Mouse (Mus musculus) hindbrain, embryonic 13.5 days (tissue): ENCODE data around the gene Cd4. TPM values are rescaled to one million over a fixed set of nuclear protein-coding genes. Genes with fewer than 3 reads are reported as not detected.

Experiments used
- ATAC-seq: fragments of 200-750 bp; cut with Nextera tagmentation; 2 replicates; pipeline ENCODE4 v1.8.0; 2017; ENCODE audit warnings: moderate TSS enrichment; ENCODE audit not compliant: low FRiP score
- H3K27ac ChIP-seq: fragments of 300-500 bp; sonication (generic); 2 replicates; pipeline ENCODE4 v1.5.1; 2015; ENCODE audit warnings: inconsistent platforms, mild to moderate bottlenecking, moderate library complexity
- H3K27me3 ChIP-seq: fragments of 300-500 bp; sonication (generic); 2 replicates; pipeline ENCODE4 v1.6.1; 2015; ENCODE audit warnings: mild to moderate bottlenecking, inconsistent platforms
- H3K36me3 ChIP-seq: fragments of 300-500 bp; sonication (generic); 2 replicates; pipeline ENCODE4 v1.6.1; 2015; ENCODE audit warnings: mild to moderate bottlenecking, inconsistent platforms
- H3K4me1 ChIP-seq: fragments of 300-500 bp; sonication (generic); replicated peaks from 2 replicates; pipeline ENCODE4 v1.6.1; 2015; ENCODE audit warnings: inconsistent platforms
- H3K4me2 ChIP-seq: fragments of 300-500 bp; sonication (generic); 2 replicates; pipeline ENCODE4 v1.6.1; 2015; ENCODE audit warnings: inconsistent platforms, mild to moderate bottlenecking, moderate library complexity
- H3K4me3 ChIP-seq: fragments of 300-500 bp; sonication (generic); 2 replicates; pipeline ENCODE4 v1.5.1; 2015; ENCODE audit warnings: mild to moderate bottlenecking, inconsistent platforms
- H3K9ac ChIP-seq: fragments of 300-500 bp; sonication (generic); 2 replicates; pipeline ENCODE4 v1.6.1; 2015; ENCODE audit warnings: mild to moderate bottlenecking, inconsistent platforms
- H3K9me3 ChIP-seq: fragments of 300-500 bp; sonication (generic); 2 replicates; pipeline ENCODE4 v1.6.1; 2016; ENCODE audit warnings: inconsistent platforms
- WGBS: fragments of 180-500 bp; shearing (Covaris S2); methylation state at CpG from one replicate; pipeline ENCODE4 v1.1.7; 2015; 5-methylcytosine and 5-hydroxymethylcytosine counted together
- polyA plus RNA-seq: library from polyadenylated mRNA; unstranded; fragments of >200 nt; fragmentation: Nextera tagmentation; extraction: Ambion mirVana; gene quantifications from 2 replicates; pipeline ENCODE4 v1.2.1, GENCODE M21; 2015

Gene Cd4
- polyA plus RNA-seq, 1 experiment from 2014 or later: 0.19 TPM

DNA sequence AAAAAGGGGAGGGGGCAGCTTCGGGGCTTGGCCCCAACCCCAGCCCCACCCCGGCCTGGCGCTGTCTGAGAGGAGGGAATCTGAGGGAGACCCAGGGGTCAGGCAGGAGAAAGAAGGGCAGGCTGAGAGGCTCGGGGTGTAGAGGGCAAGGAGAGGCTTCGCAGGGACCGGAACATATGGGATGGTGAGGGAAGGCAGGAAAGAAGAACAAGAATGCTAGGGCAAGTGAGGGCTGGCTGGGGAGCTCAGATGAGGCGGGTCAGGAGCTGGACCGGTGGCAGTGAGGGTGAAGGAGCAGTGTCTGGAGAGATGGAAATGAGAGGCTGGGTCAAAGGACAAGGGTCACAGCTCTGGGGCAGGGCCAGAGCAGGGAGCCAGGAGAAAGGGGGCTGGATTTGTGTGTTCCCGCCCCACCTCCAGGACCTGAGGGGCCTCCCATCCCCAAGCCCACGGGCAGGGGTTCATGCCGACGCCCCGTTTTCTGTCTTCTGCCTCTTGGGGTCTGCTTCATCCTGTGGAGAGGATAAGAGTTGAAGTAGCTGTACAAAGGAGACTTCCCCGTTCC is 25.8 kb upstream of the Cd4 start:
- peaks cover 9% of the 10 kb centered on the region; the same call in 1 of the 2 replicates for H3K27me3 ChIP-seq
- ATAC-seq: no peak
- H3K4me1 ChIP-seq: peaks cover 68% of the 10 kb centered on the region
- peak overlapping the region; percentile 100 for H3K4me2 ChIP-seq
- peaks cover 27% of the 10 kb centered on the region for H3K36me3 ChIP-seq
- H3K9ac ChIP-seq: peak overlapping the region; percentile 100
- no peak overlapping the region; the same call in 1 of the 2 replicates for H3K4me3 ChIP-seq
- WGBS: 49% methylated on average over 14 of the region's 14 CpGs
- H3K27ac ChIP-seq: peak overlapping the region; percentile 100
- H3K9me3 ChIP-seq: no peaks in the 10 kb centered on the region

DNA sequence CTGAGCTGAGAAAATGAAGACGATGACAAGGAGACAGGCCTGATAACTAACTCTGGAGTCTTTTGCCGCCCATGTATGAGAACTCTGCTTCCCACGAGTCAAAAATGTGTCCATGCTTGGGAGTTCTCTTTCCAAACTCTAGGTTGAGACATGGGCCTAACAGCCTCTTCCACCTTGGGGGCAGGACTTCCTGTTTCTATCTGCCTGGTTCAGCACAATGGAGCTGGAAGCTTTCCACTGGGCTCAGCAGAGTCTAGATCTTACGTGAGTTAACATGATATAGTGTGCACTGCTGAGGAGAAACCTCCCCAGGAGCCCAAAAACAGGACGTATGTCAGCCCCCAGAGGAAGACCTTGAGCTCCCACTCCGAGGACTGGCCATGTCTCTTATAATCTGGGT is 25.2 kb upstream of the Cd4 start:
- WGBS: 72% methylated on average over 6 of the region's 6 CpGs
- H3K27ac ChIP-seq: peak overlapping the region; percentile 100
- H3K27me3 ChIP-seq: peaks cover 11% of the 10 kb centered on the region; the same call in 1 of the 2 replicates
- H3K4me3 ChIP-seq: no peak overlapping the region
- peaks cover 29% of the 10 kb centered on the region for H3K36me3 ChIP-seq
- H3K9me3 ChIP-seq: no peaks in the 10 kb centered on the region
- H3K4me2 ChIP-seq: 0 out of 2 replicates have a peak overlapping the region, but pooled peaks have one; percentile 100
- H3K9ac ChIP-seq: peak overlapping the region; percentile 100; the same call in 1 of the 2 replicates
- peaks cover 62% of the 10 kb centered on the region for H3K4me1 ChIP-seq
- no peak for ATAC-seq

- H3K4me1 ChIP-seq: peaks cover 61% of the 10 kb centered on the region
- 0 out of 2 replicates have a peak within 1 kb of the TSS, but pooled peaks have one; percentile 61 for H3K9ac ChIP-seq
- H3K4me3 ChIP-seq: no peak within 1 kb of the TSS
- H3K36me3 ChIP-seq: peaks cover 33% of the 10 kb centered on the region
- 22% methylated on average over 13 of the region's 13 CpGs for WGBS
- peaks cover 11% of the 10 kb centered on the region; the same call in 1 of the 2 replicates for H3K27me3 ChIP-seq
- no peaks in the 10 kb centered on the region for H3K9me3 ChIP-seq
- H3K27ac ChIP-seq: peak within 1 kb of the TSS; percentile 100
- no peak for ATAC-seq
- 0 out of 2 replicates have a peak within 1 kb of the TSS, but pooled peaks have one; percentile 2 for H3K4me2 ChIP-seq
These were observed 23.7 kb upstream of the Cd4 start, which contains the start of gene Lag3 for GRCm38 (mm10) chr6:124911533-124912218. Gene Lag3, minus strand, starts transcription at chr6:124911705.

DNA sequence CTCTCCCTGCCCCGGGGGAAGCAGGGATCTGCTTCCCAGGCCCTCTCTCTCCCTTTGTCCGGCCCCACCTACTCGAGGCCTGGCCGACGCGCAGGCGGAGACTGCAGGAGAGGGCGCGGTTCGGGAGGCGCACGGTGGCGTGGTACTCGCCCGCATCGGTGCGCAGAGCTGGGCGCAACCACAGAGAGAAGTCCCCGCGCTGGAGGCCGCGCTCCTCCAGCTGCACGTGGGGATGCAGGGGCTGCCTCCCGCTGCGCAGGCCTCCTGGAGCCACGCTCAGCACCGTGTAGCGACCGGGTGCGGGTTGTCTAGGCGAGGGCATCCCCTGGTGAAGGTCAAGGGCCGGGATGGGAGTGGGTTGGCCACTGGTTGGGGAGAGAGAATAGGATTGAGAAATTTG is 22.0 kb upstream of the Cd4 start:
- 3% methylated on average over 32 of the region's 32 CpGs for WGBS
- peaks cover 55% of the 10 kb centered on the region for H3K4me1 ChIP-seq
- no peaks in the 10 kb centered on the region for H3K9me3 ChIP-seq
- H3K4me2 ChIP-seq: peak overlapping the region; percentile 39
- peak overlapping the region; percentile 61 for H3K9ac ChIP-seq
- peaks cover 33% of the 10 kb centered on the region for H3K36me3 ChIP-seq
- 0 out of 2 replicates have a peak, but pooled peaks have one; percentile 14 for ATAC-seq
- peaks cover 11% of the 10 kb centered on the region; the same call in 1 of the 2 replicates for H3K27me3 ChIP-seq
- H3K4me3 ChIP-seq: peak overlapping the region; percentile 11; the same call in 1 of the 2 replicates
- H3K27ac ChIP-seq: 0 out of 2 replicates have a peak overlapping the region, but pooled peaks have one; percentile 6

DNA sequence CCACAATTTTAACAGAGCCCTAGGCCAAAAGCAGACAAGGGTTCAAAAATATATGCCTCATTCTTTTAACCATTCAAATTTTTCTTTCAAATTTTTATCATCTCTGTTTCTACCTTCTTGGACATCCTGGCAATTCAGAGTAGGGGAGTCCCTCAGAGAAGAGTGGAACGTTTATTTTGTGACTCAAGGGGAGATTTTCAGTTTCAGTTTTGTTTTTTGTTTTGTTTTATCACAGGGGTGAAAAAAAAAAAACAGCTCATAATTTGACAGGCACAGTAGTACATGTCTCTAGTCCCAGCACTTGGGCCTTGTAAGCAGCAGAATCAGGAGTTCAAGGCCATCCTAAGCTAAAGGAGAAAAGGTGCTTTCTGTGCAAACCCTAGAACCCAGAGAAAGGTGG is 19.7 kb upstream of the Cd4 start:
- Histone ChIP-seq H3K36me3 (peaks cover 10% of the 10 kb centered on the region), H3K27me3 (peaks cover 11% of the 10 kb centered on the region; the same call in 1 of the 2 replicates), H3K9ac (no peak overlapping the region), H3K9me3 (no peaks in the 10 kb centered on the region), H3K4me3 (no peak overlapping the region), H3K27ac (no peak overlapping the region), H3K4me2 (no peak overlapping the region), H3K4me1 (peaks cover 47% of the 10 kb centered on the region)
- ATAC-seq: no peak
- 95% methylated on average over 1 of the region's 1 CpGs for WGBS

GRCm38 (mm10) chr6:124904991-124905860 is 17.2 kb upstream of the Cd4 start:
- H3K4me1 ChIP-seq: peaks cover 43% of the 10 kb centered on the region
- peaks cover 5% of the 10 kb centered on the region; the same call in 1 of the 2 replicates for H3K36me3 ChIP-seq
- peak overlapping the region; percentile 99 for H3K27ac ChIP-seq
- H3K27me3 ChIP-seq: peaks cover 11% of the 10 kb centered on the region; the same call in 1 of the 2 replicates
- peak overlapping the region; percentile 76 for H3K9ac ChIP-seq
- H3K9me3 ChIP-seq: no peaks in the 10 kb centered on the region
- 31% methylated on average over 16 of the region's 16 CpGs for WGBS
- ATAC-seq: no peak
- H3K4me3 ChIP-seq: peak overlapping the region; percentile 39
- H3K4me2 ChIP-seq: peak overlapping the region; percentile 65

GRCm38 (mm10) chr6:124904161-124904981 is 16.4 kb upstream of the Cd4 start:
- peak overlapping the region; percentile 39 for H3K4me3 ChIP-seq
- H3K9ac ChIP-seq: peak overlapping the region; percentile 76
- peaks cover 5% of the 10 kb centered on the region; the same call in 1 of the 2 replicates for H3K36me3 ChIP-seq
- no peaks in the 10 kb centered on the region for H3K9me3 ChIP-seq
- peak overlapping the region; percentile 65 for H3K4me2 ChIP-seq
- peaks cover 6% of the 10 kb centered on the region; the same call in 1 of the 2 replicates for H3K27me3 ChIP-seq
- WGBS: 7% methylated on average over 24 of the region's 24 CpGs
- H3K4me1 ChIP-seq: peaks cover 37% of the 10 kb centered on the region
- peak; percentile 74 for ATAC-seq
- peak overlapping the region; percentile 99 for H3K27ac ChIP-seq

- H3K27me3 ChIP-seq: peaks cover 1% of the 10 kb centered on the region; the same call in 1 of the 2 replicates
- peak overlapping the region; percentile 65 for H3K4me2 ChIP-seq
- peak overlapping the region; percentile 39 for H3K4me3 ChIP-seq
- H3K9ac ChIP-seq: peak overlapping the region; percentile 76
- peaks cover 34% of the 10 kb centered on the region for H3K4me1 ChIP-seq
- 0% methylated on average over 23 of the region's 23 CpGs for WGBS
- peak; percentile 90 for ATAC-seq
- peak overlapping the region; percentile 99 for H3K27ac ChIP-seq
- no peaks in the 10 kb centered on the region for H3K9me3 ChIP-seq
- H3K36me3 ChIP-seq: peaks cover 5% of the 10 kb centered on the region; the same call in 1 of the 2 replicates
These were observed 15.6 kb upstream of the Cd4 start for GRCm38 (mm10) chr6:124903580-124904151.

GRCm38 (mm10) chr6:124901851-124902250 is 13.8 kb upstream of the Cd4 start:
- H3K27ac ChIP-seq: no peak overlapping the region
- H3K4me3 ChIP-seq: no peak overlapping the region
- no peak overlapping the region for H3K9ac ChIP-seq
- H3K9me3 ChIP-seq: no peaks in the 10 kb centered on the region
- H3K36me3 ChIP-seq: no peaks in the 10 kb centered on the region
- H3K27me3 ChIP-seq: no peaks in the 10 kb centered on the region
- H3K4me1 ChIP-seq: peaks cover 34% of the 10 kb centered on the region
- no peak overlapping the region for H3K4me2 ChIP-seq
- no peak for ATAC-seq

GRCm38 (mm10) chr6:124900801-124901480 is 12.9 kb upstream of the Cd4 start:
- no peaks in the 10 kb centered on the region for H3K27me3 ChIP-seq
- no peak overlapping the region for H3K4me2 ChIP-seq
- 48% methylated on average over 10 of the region's 10 CpGs for WGBS
- no peaks in the 10 kb centered on the region for H3K36me3 ChIP-seq
- H3K4me1 ChIP-seq: peaks cover 34% of the 10 kb centered on the region
- H3K4me3 ChIP-seq: no peak overlapping the region
- no peak for ATAC-seq
- H3K9ac ChIP-seq: no peak overlapping the region
- H3K9me3 ChIP-seq: no peaks in the 10 kb centered on the region
- 0 out of 2 replicates have a peak overlapping the region, but pooled peaks have one; percentile 35 for H3K27ac ChIP-seq
